ENCODE assay signal across 8 mouse cellular contexts in the genomic region with DNA sequence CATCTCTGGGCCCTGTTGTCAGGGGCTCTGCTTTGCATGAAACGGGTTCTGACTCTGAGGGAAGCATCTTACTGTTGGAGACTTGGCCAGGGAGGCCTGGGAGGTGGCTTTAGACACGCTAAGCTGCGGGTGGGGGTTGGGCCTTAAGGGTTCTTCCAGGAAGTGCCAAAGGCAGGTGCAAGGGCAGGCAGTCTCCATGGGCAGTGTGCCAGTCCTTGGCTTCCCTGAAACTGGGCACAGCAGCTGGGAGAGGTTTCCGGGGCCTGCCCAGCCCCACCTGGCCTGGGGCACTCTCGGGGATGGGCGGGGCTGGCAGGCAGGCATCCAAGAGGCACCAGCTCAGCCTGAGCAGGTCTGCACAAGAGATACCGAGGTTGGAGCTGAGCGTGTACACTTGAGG. TPM values are rescaled to one million over a fixed set of nuclear protein-coding genes. Genes with fewer than 3 reads are reported as not detected.
DNase-seq lines count a peak whose midpoint lies in the region; ATAC-seq and TF ChIP-seq lines count a peak whose summit lies in the region.

No protein-coding gene starts in this region.

- peaks cover 67% of the 10 kb centered on the region for H3K4me1 ChIP-seq in kidney, postnatal 0 days (replicated peaks; ENCODE audit: insufficient read depth, low read length)

- H3K79me2 ChIP-seq in C2C12 (ENCODE audit: control insufficient read depth, insufficient read depth): no peaks in the 10 kb centered on the region

- H3K27ac ChIP-seq in kidney, postnatal 0 days: 0 out of 2 replicates have a peak overlapping the region, but pooled peaks have one; percentile 48

- no peak for TF ChIP-seq CTCF in C2C12 (IDR thresholded peaks at IDR 0.05; ENCODE audit: control insufficient read depth, insufficient read depth, insufficient read length)
- TF ChIP-seq CTCF in kidney, postnatal 0 days (IDR thresholded peaks at IDR 0.05; ENCODE audit: low read depth): no peak

- no peaks in the 10 kb centered on the region for H3K79me3 ChIP-seq in C2C12 (ENCODE audit: low read depth)

- H3K36me3 ChIP-seq in C2C12 (ENCODE audit: control insufficient read depth, insufficient read depth): no peaks in the 10 kb centered on the region
- no peaks in the 10 kb centered on the region for H3K36me3 ChIP-seq in kidney, postnatal 0 days (ENCODE audit: insufficient read depth, low read length)

- H3K27me3 ChIP-seq in C2C12 (ENCODE audit: control insufficient read depth, insufficient read depth, insufficient read length): no peaks in the 10 kb centered on the region
- peaks cover 9% of the 10 kb centered on the region for H3K27me3 ChIP-seq in kidney, postnatal 0 days (ENCODE audit: insufficient read depth, low read length)

- 0 out of 2 replicates have a peak overlapping the region, but pooled peaks have one; percentile 9 for H3K9ac ChIP-seq in kidney, postnatal 0 days (ENCODE audit: low read depth, low read length)

- no peak overlapping the region for H3K4me2 ChIP-seq in kidney, postnatal 0 days (ENCODE audit: low read length)

- H3ac ChIP-seq in C2C12 (ENCODE audit: control insufficient read depth, insufficient read length, low read depth): no peak overlapping the region

- H3K4me3 ChIP-seq in C2C12 (ENCODE audit: insufficient read depth, poor library complexity, severe bottlenecking): no peak overlapping the region
- H3K4me3 ChIP-seq in kidney, postnatal 0 days (replicated peaks; ENCODE audit: low read depth, low read length): no peak overlapping the region

- no peak; the same call in 1 of the 2 replicates for ATAC-seq in kidney, postnatal 0 days (replicated peaks; ENCODE audit: low FRiP score, low read depth)

- 27% methylated on average over 8 of the region's 8 CpGs for WGBS in kidney, postnatal 0 days

- DNase-seq in cerebellum, postnatal 14 days: peak; percentile 58 to 80
- DNase-seq in cerebellum, adult 11-12 months: no peak
- DNase-seq in gastrocnemius, postnatal 25 days: peak; percentile 76
- peak; percentile 43 for DNase-seq in kidney, postnatal 0 days (ENCODE audit: low spot score)
- peak; percentile 86 for DNase-seq in skeletal muscle tissue, adult 2 months (ENCODE audit: low read depth, low spot score)
- DNase-seq in Muller cell, postnatal 12 days (ENCODE audit: inconsistent ontology term): no peak
- no peak for DNase-seq in adipocyte (ENCODE audit: low spot score)

- no peaks in the 10 kb centered on the region for H3K9me3 ChIP-seq in kidney, postnatal 0 days (replicated peaks; ENCODE audit: low read length)

TF ChIP-seq in C2C12, 6 proteins besides CTCF, POLR2A, EP300 and RAD21:
- TF ChIP-seq USF1 (IDR thresholded peaks at IDR 0.05; ENCODE audit: low read depth): no peak
- TF ChIP-seq MAX (IDR thresholded peaks at IDR 0.05): no peak
- peak; percentile 78 for TF ChIP-seq MYOD1 (IDR thresholded peaks at IDR 0.05; ENCODE audit: control insufficient read depth, insufficient read length, low read depth)
- TF ChIP-seq FOSL1 (IDR thresholded peaks at IDR 0.05; ENCODE audit: insufficient read depth, low read length, poor library complexity, severe bottlenecking): no peak
- TF ChIP-seq MYOG (IDR thresholded peaks at IDR 0.05; ENCODE audit: control insufficient read depth, extremely low read depth, insufficient read length): no peak
- no peak for TF ChIP-seq CEBPB (IDR thresholded peaks at IDR 0.05; ENCODE audit: low read depth)

RNA-seq across cellular contexts. Expression of a gene that starts 7.8 kb away (rescaled TPM):
- 37.2 TPM for polyA plus RNA-seq in C2C12 (2012; fragmentation: generic; extraction: Trizol)
- total RNA-seq in gastrocnemius, postnatal 25 days (2021): 10 to 100 TPM; 12.7 to 30.0 TPM
- polyA plus RNA-seq in kidney, postnatal 0 days (2015; fragmentation: Nextera tagmentation; extraction: Ambion mirVana): 17.4 and 20.8 TPM in 2 replicates

RNA-seq across cellular contexts. Expression of a gene that starts 19.6 kb away (rescaled TPM):
- 66.4 TPM for polyA plus RNA-seq in C2C12 (2012; fragmentation: generic; extraction: Trizol)
- 1 to 10 TPM; 3.7 to 5.1 TPM for total RNA-seq in gastrocnemius, postnatal 25 days (2021)
- 21.9 and 26.0 TPM in 2 replicates for polyA plus RNA-seq in kidney, postnatal 0 days (2015; fragmentation: Nextera tagmentation; extraction: Ambion mirVana)

RNA-seq across cellular contexts. Expression of a gene that starts 36.9 kb away (rescaled TPM):
- polyA plus RNA-seq in C2C12 (2012; fragmentation: generic; extraction: Trizol): 263 TPM
- total RNA-seq in gastrocnemius, postnatal 25 days (2021): 100 to 1,000 TPM; 114 to 125 TPM
- 434 and 437 TPM in 2 replicates for polyA plus RNA-seq in kidney, postnatal 0 days (2015; fragmentation: Nextera tagmentation; extraction: Ambion mirVana)

Comparison
In these comparisons a context has a peak if more than half of its experiments do, and no peak if none do; other contexts are left out.
1. DNase-seq: peak in cerebellum, postnatal 14 days (2 of 2), gastrocnemius, postnatal 25 days (single experiment), kidney, postnatal 0 days (single experiment) and skeletal muscle tissue, adult 2 months (single experiment); none in cerebellum, adult 11-12 months (single experiment), Muller cell, postnatal 12 days (single experiment) and adipocyte (single experiment).